In the genomic region with DNA sequence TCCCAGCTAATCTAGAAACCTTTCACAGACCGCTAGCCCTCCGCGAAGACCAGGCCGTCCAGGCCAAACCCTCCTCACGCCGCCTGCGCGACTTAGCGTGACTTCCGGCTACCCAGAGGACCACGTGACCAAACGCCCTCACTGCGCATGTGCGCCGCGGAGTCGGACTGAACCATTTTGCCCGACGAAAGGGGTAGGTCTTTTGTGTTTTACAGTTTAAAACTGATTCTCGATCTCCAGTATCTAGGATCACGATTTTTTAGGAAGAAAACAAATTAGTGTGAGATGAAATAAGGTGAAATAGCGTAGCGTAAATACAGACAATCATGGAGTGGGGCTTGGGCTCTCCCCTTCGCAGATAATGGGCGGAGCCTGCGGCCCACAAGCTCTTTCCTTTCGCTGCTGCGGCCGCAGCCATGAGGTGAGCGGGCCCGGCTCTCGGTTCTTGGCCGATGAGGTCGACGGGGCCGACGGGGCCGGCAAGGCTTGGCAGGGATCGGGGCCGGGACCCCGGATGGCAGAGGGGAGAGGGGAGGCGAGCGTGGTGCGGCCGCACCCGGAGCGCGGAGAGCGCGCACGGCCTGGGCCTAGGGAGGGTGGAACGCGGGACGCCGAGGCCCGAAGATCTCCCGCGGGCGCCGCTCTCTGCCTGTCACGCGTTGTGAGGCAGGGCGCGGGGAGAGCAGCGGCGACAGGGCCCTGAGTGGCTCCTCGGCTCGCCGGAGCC, we compare ENCODE assay signal across 8 mouse cellular contexts. TPM values are rescaled to one million over a fixed set of nuclear protein-coding genes. Genes with fewer than 3 reads are reported as not detected.
DNase-seq lines count a peak whose midpoint lies in the region; ATAC-seq lines count a peak whose summit lies in the region.

TSS of gene Rpl19 (plus strand) at position 141 of the 727 bp plus-strand sequence.

- 0 out of 2 replicates have a peak, but pooled peaks cover 5% of the 10 kb centered on the region for H3K4me1 ChIP-seq in hindbrain, embryonic 11.5 days (replicated peaks; ENCODE audit: control insufficient read depth, insufficient read depth, low read length)

- peak; percentile 94 for DNase-seq in MN1 (ENCODE audit: low spot score)
- peak; percentile 96 for DNase-seq in cerebellum, adult 9-10 months
- peak; percentile 82 to 95 for DNase-seq in frontal cortex, adult 2 months (ENCODE audit: extremely low spot score in 1 of 2, low spot score in 1 of 2)
- DNase-seq in hindbrain, embryonic 11.5 days (ENCODE audit: low spot score): peak; percentile 95
- DNase-seq in layer of hippocampus, postnatal 10 days (ENCODE audit: low spot score in 2 of 2): peak; percentile 94 to 96
- DNase-seq in lung, postnatal 10 days: peak; percentile 94
- peak; percentile 91 for DNase-seq in ovary, postnatal 36 days (ENCODE audit: low spot score)
- peak; percentile 89 for DNase-seq in thymus, postnatal 25 days

- peak within 1 kb of the TSS; percentile 85 for H3K27ac ChIP-seq in hindbrain, embryonic 11.5 days (ENCODE audit: low read depth, low read length)

- peak; percentile 66 for ATAC-seq in hindbrain, embryonic 11.5 days (ENCODE audit: low FRiP score)

- H3K36me3 ChIP-seq in hindbrain, embryonic 11.5 days (ENCODE audit: control insufficient read depth, insufficient read depth, low read length): peaks cover 10% of the 10 kb centered on the region; the same call in 1 of the 2 replicates

- H3K9ac ChIP-seq in hindbrain, embryonic 11.5 days (ENCODE audit: low read depth, low read length): peak within 1 kb of the TSS; percentile 99

- under 1% methylated on average over 68 of the region's 69 CpGs for WGBS in hindbrain, embryonic 11.5 days

- H3K4me3 ChIP-seq in hindbrain, embryonic 11.5 days (ENCODE audit: low read depth, low read length): peak within 1 kb of the TSS; percentile 99

- no peaks in the 10 kb centered on the region for H3K9me3 ChIP-seq in hindbrain, embryonic 11.5 days (ENCODE audit: control insufficient read depth, low read length)

- H3K4me2 ChIP-seq in hindbrain, embryonic 11.5 days (replicated peaks; ENCODE audit: low read depth, low read length): peak within 1 kb of the TSS; percentile 53

- H3K27me3 ChIP-seq in hindbrain, embryonic 11.5 days (ENCODE audit: control insufficient read depth, insufficient read depth, low read length): no peaks in the 10 kb centered on the region

RNA-seq across cellular contexts. Expression of gene Rpl19, which starts in this region (rescaled TPM):
- polyA plus RNA-seq in frontal cortex, adult 2 months (2012; rRNA removed): 918 and 950 TPM in 2 replicates
- 970 and 990 TPM in 2 replicates for polyA plus RNA-seq in hindbrain, embryonic 11.5 days (2014; fragmentation: Nextera tagmentation; extraction: Ambion mirVana)
- 100 to 1,000 TPM; 648 to 672 TPM for total RNA-seq in layer of hippocampus, postnatal 10 days (2021)

Comparison
In these comparisons a context has a peak if more than half of its experiments do, and no peak if none do; other contexts are left out.
1. Peak in every context shown above with its lines: DNase-seq, ATAC-seq, H3K4me3 ChIP-seq and H3K27ac ChIP-seq.